Mouse (Mus musculus) ES-E14 (cell line): ENCODE results near the gene Fam241a.

Source experiments
- HCFC1 ChIP-seq: IDR thresholded peaks from 2 replicates; pipeline ENCODE4 v1.6.1; 2012; ENCODE audit warnings: low read length, inconsistent platforms, borderline replicate concordance; ENCODE audit not compliant: insufficient read depth
- MAFK ChIP-seq: IDR thresholded peaks from 2 replicates; pipeline ENCODE4 v1.6.1; 2014; ENCODE audit warnings: mild to moderate bottlenecking, low read depth, low read length, inconsistent platforms; ENCODE audit not compliant: insufficient read depth
- ZC3H11A ChIP-seq: IDR thresholded peaks from 2 replicates; pipeline ENCODE4 v1.6.1; 2012; ENCODE audit warnings: low read depth, mild to moderate bottlenecking, inconsistent platforms, low read length, borderline replicate concordance

DNA sequence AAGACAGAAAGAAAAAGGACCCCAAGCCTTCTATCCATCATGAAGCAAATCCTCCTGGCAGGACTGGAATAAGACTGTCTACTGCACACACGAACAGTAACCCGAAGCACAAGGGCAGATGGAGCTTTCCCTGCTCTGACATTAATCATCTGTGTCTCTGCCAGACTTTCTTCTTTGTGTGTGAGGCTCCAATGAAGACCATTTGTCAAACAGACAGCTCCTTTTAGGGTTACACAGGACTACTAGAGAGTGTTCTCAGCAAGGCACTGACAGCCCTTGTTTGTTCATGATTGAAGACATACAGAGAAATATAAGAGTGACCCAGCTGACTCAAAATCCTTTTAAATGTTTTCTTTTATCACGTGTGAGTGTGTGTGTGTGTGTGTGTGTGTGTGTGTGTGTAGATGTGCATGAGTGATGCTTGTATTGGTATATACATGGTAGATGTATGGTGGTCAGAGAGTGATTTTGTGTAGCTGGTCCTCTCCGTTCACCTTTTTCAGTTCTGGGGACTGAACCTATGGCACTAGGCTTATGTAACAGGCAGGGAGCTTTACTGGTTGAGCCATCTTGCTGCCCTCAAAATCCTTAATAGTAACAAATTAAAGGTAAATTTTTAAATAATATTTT, 21.8 kb downstream of the Fam241a start:
- TF ChIP-seq ZC3H11A = no peak
- TF ChIP-seq HCFC1 = no peak
- TF ChIP-seq MAFK = no peak
